In genomic region chr1:143716038-143716437, GRCm38 (mm10) we compare ENCODE assay signal across 8 mouse cellular contexts. TPM values are rescaled to one million over a fixed set of nuclear protein-coding genes. Genes with fewer than 3 reads are reported as not detected.
DNase-seq lines count a peak whose midpoint lies in the region; ATAC-seq and TF ChIP-seq lines count a peak whose summit lies in the region.
"Not testable (repeated sequence)": the region's sequence is repeated elsewhere in the genome, so short reads cannot be mapped to it uniquely, and the experiment has no call there.

Glrx2 (plus strand) TSS chr1:143716338.

- TF ChIP-seq POLR2A in thymus, adult 2 months (IDR thresholded peaks at IDR 0.05; ENCODE audit: control insufficient read depth, extremely low read depth, insufficient read depth, low read length, poor library complexity): not testable (repeated sequence)

- no CpG with 5 or more reads among the region's 2 CpGs for WGBS in forebrain, embryonic 10.5 days
- no CpG with 5 or more reads among the region's 2 CpGs for WGBS in hindbrain, embryonic 13.5 days
- WGBS in liver, embryonic 12.5 days (ENCODE audit: insufficient replicate concordance): no CpG with 5 or more reads among the region's 2 CpGs
- WGBS in midbrain, embryonic 13.5 days: no CpG with 5 or more reads among the region's 2 CpGs
- WGBS in thymus, adult 2 months: no CpG with 5 or more reads among the region's 2 CpGs

- not testable (repeated sequence) for H3K4me2 ChIP-seq in hindbrain, embryonic 13.5 days; liver, embryonic 12.5 days; midbrain, embryonic 13.5 days (replicated peaks)

- H3K27ac ChIP-seq in forebrain, embryonic 10.5 days; hindbrain, embryonic 13.5 days; liver, embryonic 12.5 days; midbrain, embryonic 13.5 days; thymus, adult 2 months (ENCODE audit: control insufficient read depth, insufficient read depth, low read length): not testable (repeated sequence)

- not testable (repeated sequence) for DNase-seq in adrenal gland, postnatal 10 days; forebrain, embryonic 10.5 days (ENCODE audit: extremely low spot score, low spot score); heart, adult 18-20 months; layer of hippocampus, postnatal 14 days (ENCODE audit: low spot score in 2 of 2); thymus, adult 2 months

- not testable (repeated sequence) for H3K9me3 ChIP-seq in forebrain, embryonic 10.5 days; hindbrain, embryonic 13.5 days; liver, embryonic 12.5 days (replicated peaks); midbrain, embryonic 13.5 days

- H3K4me1 ChIP-seq in forebrain, embryonic 10.5 days; hindbrain, embryonic 13.5 days (replicated peaks); liver, embryonic 12.5 days; midbrain, embryonic 13.5 days (replicated peaks); thymus, adult 2 months (replicated peaks; ENCODE audit: control insufficient read depth, insufficient read depth, low read length): not testable (repeated sequence)

- TF ChIP-seq CTCF in thymus, adult 2 months (IDR thresholded peaks at IDR 0.05; ENCODE audit: borderline replicate concordance, control insufficient read depth, extremely low read depth, insufficient read depth, low read length, poor library complexity): not testable (repeated sequence)

- not testable (repeated sequence) for H3K27me3 ChIP-seq in forebrain, embryonic 10.5 days (ENCODE audit: poor library complexity, severe bottlenecking); hindbrain, embryonic 13.5 days; liver, embryonic 12.5 days (replicated peaks); midbrain, embryonic 13.5 days; thymus, adult 2 months (ENCODE audit: control insufficient read depth, insufficient read depth, low read length)

- not testable (repeated sequence) for ATAC-seq in hindbrain, embryonic 13.5 days (ENCODE audit: low FRiP score); liver, embryonic 12.5 days; midbrain, embryonic 13.5 days

- not testable (repeated sequence) for H3K9ac ChIP-seq in hindbrain, embryonic 13.5 days; liver, embryonic 12.5 days; midbrain, embryonic 13.5 days (replicated peaks)

- not testable (repeated sequence) for H3K4me3 ChIP-seq in forebrain, embryonic 10.5 days; hindbrain, embryonic 13.5 days; liver, embryonic 12.5 days; midbrain, embryonic 13.5 days (replicated peaks); thymus, adult 2 months (ENCODE audit: control insufficient read depth, insufficient read depth, low read length)

- not testable (repeated sequence) for H3K36me3 ChIP-seq in forebrain, embryonic 10.5 days (replicated peaks); hindbrain, embryonic 13.5 days; liver, embryonic 12.5 days; midbrain, embryonic 13.5 days; thymus, adult 2 months (ENCODE audit: control insufficient read depth, insufficient read depth, low read length)

RNA-seq across cellular contexts. Expression of gene Glrx2, which starts in this region (rescaled TPM):
- total RNA-seq in adrenal gland, postnatal 10 days (2021): 10 to 100 TPM; 84.8 to 84.9 TPM
- 88.1 and 89.1 TPM in 2 replicates for polyA plus RNA-seq in forebrain, embryonic 10.5 days (2016; fragmentation: Nextera tagmentation; extraction: Ambion mirVana)
- 10 to 100 TPM; 77.6 to 77.8 TPM for total RNA-seq in heart, adult 18-20 months (2021)
- polyA plus RNA-seq in hindbrain, embryonic 13.5 days (2015; fragmentation: Nextera tagmentation; extraction: Ambion mirVana): 139 and 157 TPM in 2 replicates
- 100 to 1,000 TPM; 109 to 112 TPM for total RNA-seq in layer of hippocampus, postnatal 14 days (2021)
- 80.1 and 82.5 TPM in 2 replicates for polyA plus RNA-seq in liver, embryonic 12.5 days (2016; fragmentation: Nextera tagmentation; extraction: Ambion mirVana)
- 135 and 140 TPM in 2 replicates for polyA plus RNA-seq in midbrain, embryonic 13.5 days (2015; fragmentation: Nextera tagmentation; extraction: Ambion mirVana)
- 20.9 and 28.3 TPM in 2 replicates for polyA plus RNA-seq in thymus, adult 2 months (2012; rRNA removed)
